Mouse (Mus musculus) heart, embryonic 13.5 days (tissue): Measurements from ENCODE around the gene Cort. TPM values are rescaled to one million over a fixed set of nuclear protein-coding genes. Genes with fewer than 3 reads are reported as not detected.
A peak's percentile ranks its signal among the peaks of the same experiment; 100 is the strongest.

Source experiments
- ATAC-seq: fragments of 200-750 bp; cut with Nextera tagmentation; 2 replicates; pipeline ENCODE4 v1.8.0; 2017; ENCODE audit warnings: moderate TSS enrichment; ENCODE audit not compliant: insufficient number of reproducible peaks, low FRiP score, low TSS enrichment; ENCODE audit errors: extremely low read depth
- H3K27ac ChIP-seq: fragments of 300-500 bp; sonication (generic); replicated peaks from 2 replicates; pipeline ENCODE4 v1.5.1; 2015; ENCODE audit warnings: moderate library complexity, mild to moderate bottlenecking, inconsistent platforms
- H3K27me3 ChIP-seq: fragments of 300-500 bp; sonication (generic); replicated peaks from 2 replicates; pipeline ENCODE4 v1.6.1; 2015; ENCODE audit warnings: mild to moderate bottlenecking, inconsistent platforms
- H3K36me3 ChIP-seq: fragments of 300-500 bp; sonication (generic); 2 replicates; pipeline ENCODE4 v1.6.1; 2015; ENCODE audit warnings: mild to moderate bottlenecking, inconsistent platforms
- H3K4me1 ChIP-seq: fragments of 300-500 bp; sonication (generic); 2 replicates; pipeline ENCODE4 v1.6.1; 2015; ENCODE audit warnings: inconsistent platforms
- H3K4me2 ChIP-seq: fragments of 300-500 bp; sonication (generic); 2 replicates; pipeline ENCODE4 v1.6.1; 2015; ENCODE audit warnings: inconsistent platforms, mild to moderate bottlenecking, moderate library complexity
- H3K4me3 ChIP-seq: fragments of 300-500 bp; sonication (generic); 2 replicates; pipeline ENCODE4 v1.5.1; 2015; ENCODE audit warnings: moderate library complexity, mild to moderate bottlenecking, inconsistent platforms
- H3K9ac ChIP-seq: fragments of 300-500 bp; sonication (generic); 2 replicates; pipeline ENCODE4 v1.6.1; 2015; ENCODE audit warnings: inconsistent platforms, mild to moderate bottlenecking, moderate library complexity
- H3K9me3 ChIP-seq: fragments of 300-500 bp; sonication (generic); 2 replicates; pipeline ENCODE4 v1.6.1; 2016; ENCODE audit warnings: inconsistent platforms
- WGBS: fragments of 180-500 bp; shearing (Covaris S2); methylation state at CpG from one replicate; pipeline ENCODE4 v1.1.7; 2015; ENCODE audit warnings: mixed read lengths; 5-methylcytosine and 5-hydroxymethylcytosine counted together
- polyA plus RNA-seq: library from polyadenylated mRNA; unstranded; fragments of >200 nt; fragmentation: Nextera tagmentation; extraction: Ambion mirVana; gene quantifications from 2 replicates; pipeline ENCODE4 v1.2.1, GENCODE M21; 2015

Gene Cort
- polyA plus RNA-seq, 1 experiment from 2014 or later = not detected

DNA sequence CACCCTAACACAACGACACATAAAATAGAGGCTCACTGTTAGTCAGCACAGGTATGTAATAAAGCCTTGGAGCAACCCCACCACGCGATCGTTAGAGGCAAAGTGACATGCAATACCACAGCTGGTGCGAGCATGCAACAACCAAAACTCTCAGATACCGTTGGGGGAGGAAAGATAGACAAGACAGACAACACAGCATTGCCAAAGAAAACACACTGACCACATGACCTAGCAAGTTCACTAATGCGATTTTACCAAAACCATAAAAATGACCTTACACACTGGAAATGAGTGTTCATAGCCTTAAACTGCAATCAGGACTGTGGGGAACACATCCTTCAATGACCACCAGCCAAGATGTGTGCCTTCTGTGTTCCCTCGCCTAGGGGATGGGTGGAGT is 35.2 kb downstream of the Cort start:
- no peak overlapping the region for H3K27ac ChIP-seq
- no peak overlapping the region for H3K9ac ChIP-seq
- no peaks in the 10 kb centered on the region for H3K27me3 ChIP-seq
- no peaks in the 10 kb centered on the region for H3K9me3 ChIP-seq
- no peak overlapping the region for H3K4me2 ChIP-seq
- no peak for ATAC-seq
- H3K36me3 ChIP-seq = peaks cover 26% of the 10 kb centered on the region
- 71% methylated on average over 8 of the region's 8 CpGs for WGBS
- H3K4me3 ChIP-seq = no peak overlapping the region
- H3K4me1 ChIP-seq = peaks cover 9% of the 10 kb centered on the region; the same call in 1 of the 2 replicates

DNA sequence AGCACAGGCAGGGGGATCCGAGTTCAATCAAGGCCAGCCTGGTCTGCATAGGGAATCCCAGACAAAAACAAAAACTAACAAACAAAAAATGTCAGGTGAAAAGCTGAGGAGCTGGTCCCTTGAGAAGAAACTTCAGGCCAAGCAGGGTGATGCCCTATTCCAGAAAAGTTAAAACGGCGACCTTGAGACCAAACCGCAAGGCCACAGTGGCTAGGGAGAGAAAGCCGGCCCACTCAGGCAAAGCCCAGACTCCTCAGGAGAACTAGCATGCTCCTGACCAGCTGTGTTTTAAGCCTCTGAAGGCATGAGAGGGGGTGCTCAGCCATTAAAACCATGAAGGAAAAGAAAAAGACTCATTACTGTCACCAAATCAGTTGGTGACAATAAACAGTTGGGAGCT is 41.2 kb downstream of the Cort start:
- 71% methylated on average over 5 of the region's 5 CpGs for WGBS
- Histone ChIP-seq H3K4me3 (no peak overlapping the region), H3K4me2 (no peak overlapping the region), H3K27ac (no peak overlapping the region), H3K9ac (peak overlapping the region; percentile 37; the same call in 1 of the 2 replicates), H3K9me3 (no peaks in the 10 kb centered on the region), H3K4me1 (peaks cover 27% of the 10 kb centered on the region), H3K27me3 (no peaks in the 10 kb centered on the region), H3K36me3 (0 out of 2 replicates have a peak, but pooled peaks cover 4% of the 10 kb centered on the region)
- ATAC-seq = no peak

DNA sequence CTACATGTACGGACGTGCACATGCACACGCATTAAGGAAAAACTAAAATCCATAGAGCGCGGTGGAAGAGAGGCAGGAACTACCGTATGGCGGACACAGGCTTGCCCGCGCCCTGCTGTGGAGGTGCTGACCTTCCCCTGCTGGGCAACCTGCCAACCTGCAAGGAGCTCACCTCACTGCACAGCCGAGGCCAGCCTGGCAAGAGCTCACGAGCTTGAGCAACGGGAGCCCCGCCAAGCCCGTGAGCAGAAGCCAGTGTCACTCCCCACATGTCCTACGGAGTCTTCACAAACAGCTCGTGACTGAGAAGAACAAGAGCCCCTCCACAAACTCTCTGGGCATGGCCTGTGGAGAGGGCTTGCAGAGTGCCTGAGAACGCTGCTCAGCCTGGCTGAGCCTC is 45.0 kb downstream of the Cort start:
- Histone ChIP-seq H3K27me3 (no peaks in the 10 kb centered on the region), H3K4me1 (peaks cover 48% of the 10 kb centered on the region), H3K4me2 (peak overlapping the region; percentile 58), H3K9me3 (no peaks in the 10 kb centered on the region), H3K4me3 (no peak overlapping the region), H3K36me3 (0 out of 2 replicates have a peak, but pooled peaks cover 4% of the 10 kb centered on the region), H3K27ac (peak overlapping the region; percentile 87), H3K9ac (peak overlapping the region; percentile 65)
- peak; percentile 32; the same call in 1 of the 2 replicates for ATAC-seq
- WGBS = 50% methylated on average over 17 of the region's 17 CpGs

DNA sequence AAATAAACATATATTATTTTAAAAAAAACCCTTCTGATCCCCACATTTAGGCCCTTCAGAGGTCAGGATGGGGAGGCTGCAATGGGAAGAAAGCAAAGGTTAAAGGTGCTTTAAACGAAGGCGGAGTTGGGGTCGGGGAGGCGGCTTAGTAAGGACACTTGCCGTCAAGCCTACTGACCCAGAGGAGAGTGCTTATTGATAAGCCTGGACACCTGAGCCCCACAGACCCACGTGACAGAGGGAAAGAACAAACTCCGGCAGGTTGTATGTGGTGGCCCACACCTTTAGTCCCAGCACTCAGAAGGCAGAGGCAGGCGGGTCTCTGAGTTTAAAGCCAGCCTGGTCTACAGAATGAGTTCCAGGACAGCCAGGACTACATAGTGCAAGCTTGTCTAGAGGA is 46.5 kb downstream of the Cort start:
- no peak for ATAC-seq
- Histone ChIP-seq H3K27ac (no peak overlapping the region), H3K9me3 (no peaks in the 10 kb centered on the region), H3K4me2 (no peak overlapping the region), H3K9ac (no peak overlapping the region), H3K4me1 (peaks cover 54% of the 10 kb centered on the region), H3K27me3 (no peaks in the 10 kb centered on the region), H3K4me3 (no peak overlapping the region), H3K36me3 (peaks cover 11% of the 10 kb centered on the region)
- WGBS = 84% methylated on average over 8 of the region's 8 CpGs

DNA sequence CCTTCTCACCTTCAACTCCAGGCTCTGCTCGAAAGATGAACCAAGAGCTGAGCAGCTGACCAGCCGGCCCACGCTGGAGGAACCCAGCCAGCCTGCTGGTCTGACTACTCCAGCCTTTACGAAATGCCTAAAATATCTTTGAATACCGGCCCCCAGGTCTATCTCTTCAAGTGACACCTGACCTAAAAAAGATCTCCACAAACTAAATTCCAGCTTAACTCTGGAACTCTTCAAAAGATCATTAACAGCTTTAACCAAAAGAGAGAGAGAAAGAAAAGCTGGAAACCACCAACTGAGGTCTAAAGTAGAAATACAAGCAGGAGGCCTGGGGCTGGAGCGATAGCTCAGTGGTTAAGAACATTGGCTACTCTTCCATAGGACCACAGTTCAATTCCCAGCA is 46.9 kb downstream of the Cort start:
- H3K4me3 ChIP-seq = no peak overlapping the region
- no peak overlapping the region for H3K4me2 ChIP-seq
- no peak overlapping the region; the same call in 1 of the 2 replicates for H3K27ac ChIP-seq
- 45% methylated on average over 6 of the region's 6 CpGs for WGBS
- ATAC-seq = no peak
- peak overlapping the region; percentile 0; the same call in 1 of the 2 replicates for H3K9ac ChIP-seq
- no peaks in the 10 kb centered on the region for H3K27me3 ChIP-seq
- H3K9me3 ChIP-seq = no peaks in the 10 kb centered on the region
- peaks cover 54% of the 10 kb centered on the region for H3K4me1 ChIP-seq
- H3K36me3 ChIP-seq = peaks cover 12% of the 10 kb centered on the region

DNA sequence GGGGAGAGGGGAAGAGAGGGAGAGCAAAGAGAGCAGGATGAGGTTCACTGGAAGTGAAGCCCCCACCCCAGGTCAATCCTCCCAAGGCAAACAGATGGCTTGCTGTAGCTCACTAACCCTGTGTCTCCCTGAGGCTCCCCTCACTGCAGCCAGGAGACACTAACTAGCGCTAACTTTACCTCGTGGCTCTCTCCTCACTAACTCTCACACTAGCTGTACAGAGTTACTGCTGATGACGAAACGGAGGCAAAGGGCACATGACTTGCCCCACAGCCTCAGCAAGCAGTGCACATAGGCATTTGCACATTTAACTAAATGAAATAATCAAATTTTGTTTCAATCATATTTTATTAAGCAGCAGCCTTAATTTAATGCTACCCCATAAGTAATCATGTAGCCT is 48.3 kb downstream of the Cort start:
- H3K4me1 ChIP-seq = peaks cover 61% of the 10 kb centered on the region
- no peak overlapping the region for H3K9ac ChIP-seq
- no peak for ATAC-seq
- H3K27me3 ChIP-seq = no peaks in the 10 kb centered on the region
- 64% methylated on average over 4 of the region's 4 CpGs for WGBS
- H3K27ac ChIP-seq = no peak overlapping the region
- H3K4me3 ChIP-seq = no peak overlapping the region
- peaks cover 15% of the 10 kb centered on the region for H3K36me3 ChIP-seq
- no peaks in the 10 kb centered on the region for H3K9me3 ChIP-seq
- H3K4me2 ChIP-seq = no peak overlapping the region

DNA sequence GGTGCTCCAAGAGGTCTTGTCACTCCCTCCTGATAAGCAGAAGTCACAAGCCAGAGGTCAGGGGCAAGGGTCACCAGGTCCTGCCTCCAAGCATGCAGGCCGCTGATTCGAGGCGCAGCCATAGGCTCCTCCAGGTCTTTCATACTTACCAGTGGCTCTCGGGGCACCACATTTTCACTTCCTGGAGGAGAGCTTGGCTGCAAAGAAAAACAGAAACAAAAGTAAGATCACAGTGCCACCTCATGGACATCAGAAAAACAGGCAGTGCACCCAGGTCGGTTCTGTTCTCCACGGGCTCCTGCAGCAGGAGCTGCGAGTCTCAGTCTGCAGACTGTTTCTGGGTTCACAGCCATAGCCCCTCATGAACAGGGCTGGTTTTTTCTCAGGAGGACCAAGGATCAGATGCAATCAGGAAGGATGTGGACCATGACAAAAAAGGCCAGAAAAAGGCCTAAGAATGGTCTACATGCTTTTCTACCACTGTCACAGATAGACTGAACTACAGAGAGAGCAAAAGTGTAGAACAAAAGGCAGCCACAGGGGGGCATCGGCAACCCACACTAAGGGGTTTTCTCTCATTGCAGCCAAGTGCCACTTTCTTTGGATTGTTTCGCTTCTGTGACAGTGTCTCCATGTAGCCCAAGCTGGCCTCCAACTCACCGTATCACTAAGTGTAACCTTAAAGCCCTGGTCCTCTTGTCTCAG is 50.5 kb downstream of the Cort start:
- no peaks in the 10 kb centered on the region for H3K9me3 ChIP-seq
- H3K9ac ChIP-seq = peak overlapping the region; percentile 42; the same call in 1 of the 2 replicates
- peaks cover 59% of the 10 kb centered on the region for H3K4me1 ChIP-seq
- 24% methylated on average over 10 of the region's 10 CpGs for WGBS
- ATAC-seq = no peak
- H3K4me2 ChIP-seq = no peak overlapping the region
- H3K4me3 ChIP-seq = no peak overlapping the region
- H3K36me3 ChIP-seq = peaks cover 33% of the 10 kb centered on the region
- H3K27ac ChIP-seq = no peak overlapping the region
- H3K27me3 ChIP-seq = no peaks in the 10 kb centered on the region

DNA sequence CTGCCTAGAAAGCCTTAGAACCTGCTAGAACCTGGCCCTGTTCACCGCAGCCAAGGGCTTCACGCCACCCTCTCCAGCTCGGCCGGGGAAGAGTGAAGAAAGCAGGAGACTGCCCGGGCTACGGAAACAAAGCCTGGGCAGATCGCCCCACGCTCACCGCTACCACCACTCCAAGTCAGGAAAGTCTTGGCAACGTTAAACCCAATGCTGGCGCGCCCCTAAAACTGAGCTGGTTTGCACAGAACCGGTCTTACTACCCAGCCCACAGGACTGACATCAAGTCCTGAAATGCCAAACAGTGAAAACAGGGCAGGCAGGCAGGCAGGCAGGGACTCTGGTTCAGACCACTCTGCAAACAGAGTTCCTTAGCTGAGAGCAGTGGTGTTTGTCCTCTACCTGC is 51.5 kb downstream of the Cort start:
- ATAC-seq = no peak
- Histone ChIP-seq H3K4me2 (no peak overlapping the region), H3K27me3 (no peaks in the 10 kb centered on the region), H3K9ac (peak overlapping the region; percentile 42), H3K9me3 (no peaks in the 10 kb centered on the region), H3K4me3 (no peak overlapping the region), H3K27ac (0 out of 2 replicates have a peak overlapping the region, but pooled peaks have one; percentile 12), H3K36me3 (peaks cover 33% of the 10 kb centered on the region), H3K4me1 (peaks cover 66% of the 10 kb centered on the region)
- 95% methylated on average over 13 of the region's 13 CpGs for WGBS

Other genes starting within 250 kb of the Cort start
- 39.7 and 43.0 TPM in 2 replicates for gene Pex14, start 26.9 kb downstream of the Cort start, polyA plus RNA-seq
- gene Dffa, start 22.6 kb downstream of the Cort start, polyA plus RNA-seq = 31.2 and 33.5 TPM in 2 replicates
- gene Cenps, start 10.9 kb upstream of the Cort start, polyA plus RNA-seq = 23.2 and 25.6 TPM in 2 replicates
- 77.3 and 86.6 TPM in 2 replicates for gene Pgd, start 40.0 kb upstream of the Cort start, polyA plus RNA-seq
- 37.8 and 39.9 TPM in 2 replicates for gene Kif1b, start 180.9 kb upstream of the Cort start, polyA plus RNA-seq